Mouse (Mus musculus) thymus, postnatal 4 days (tissue): ENCODE results near the gene Cfap221.

Experiments used
- DNase-seq: peaks from one replicate; pipeline ENCODE4 v3.0.0; 2021

The Cfap221 gene

DNA sequence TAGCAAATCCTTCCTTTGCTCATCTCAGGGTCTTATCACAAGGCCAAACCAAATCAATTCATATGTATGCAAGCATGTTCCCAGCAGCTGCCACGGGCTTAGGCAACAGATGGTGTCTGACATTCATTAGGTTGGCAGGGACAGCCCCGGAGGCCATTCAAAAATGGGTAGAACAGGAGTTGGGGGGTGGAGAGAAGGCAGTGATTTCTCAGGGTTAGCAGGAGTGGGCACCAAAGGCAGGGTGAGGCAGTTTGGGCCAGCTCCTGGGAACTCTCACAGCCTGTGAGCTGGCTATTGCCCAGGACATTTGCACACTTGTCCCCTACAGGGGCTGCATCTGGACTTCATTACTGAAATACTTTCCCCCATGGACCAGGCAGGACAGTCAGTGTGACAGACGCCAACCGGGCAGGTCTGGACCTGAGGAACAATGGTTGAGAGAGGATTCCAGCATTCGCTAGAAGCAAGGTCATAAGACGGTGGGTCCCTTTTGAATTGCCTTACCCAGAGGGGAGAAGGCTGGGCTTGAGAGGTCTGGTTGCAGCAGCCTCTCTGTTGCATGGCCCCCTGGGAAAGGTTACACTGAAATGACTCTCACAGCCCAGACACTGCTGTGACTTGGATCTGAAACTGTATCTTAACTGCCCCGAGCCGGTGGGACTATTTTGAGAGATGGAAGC is 94.3 kb downstream of the Cfap221 start:
- DNase-seq = no peak

DNA sequence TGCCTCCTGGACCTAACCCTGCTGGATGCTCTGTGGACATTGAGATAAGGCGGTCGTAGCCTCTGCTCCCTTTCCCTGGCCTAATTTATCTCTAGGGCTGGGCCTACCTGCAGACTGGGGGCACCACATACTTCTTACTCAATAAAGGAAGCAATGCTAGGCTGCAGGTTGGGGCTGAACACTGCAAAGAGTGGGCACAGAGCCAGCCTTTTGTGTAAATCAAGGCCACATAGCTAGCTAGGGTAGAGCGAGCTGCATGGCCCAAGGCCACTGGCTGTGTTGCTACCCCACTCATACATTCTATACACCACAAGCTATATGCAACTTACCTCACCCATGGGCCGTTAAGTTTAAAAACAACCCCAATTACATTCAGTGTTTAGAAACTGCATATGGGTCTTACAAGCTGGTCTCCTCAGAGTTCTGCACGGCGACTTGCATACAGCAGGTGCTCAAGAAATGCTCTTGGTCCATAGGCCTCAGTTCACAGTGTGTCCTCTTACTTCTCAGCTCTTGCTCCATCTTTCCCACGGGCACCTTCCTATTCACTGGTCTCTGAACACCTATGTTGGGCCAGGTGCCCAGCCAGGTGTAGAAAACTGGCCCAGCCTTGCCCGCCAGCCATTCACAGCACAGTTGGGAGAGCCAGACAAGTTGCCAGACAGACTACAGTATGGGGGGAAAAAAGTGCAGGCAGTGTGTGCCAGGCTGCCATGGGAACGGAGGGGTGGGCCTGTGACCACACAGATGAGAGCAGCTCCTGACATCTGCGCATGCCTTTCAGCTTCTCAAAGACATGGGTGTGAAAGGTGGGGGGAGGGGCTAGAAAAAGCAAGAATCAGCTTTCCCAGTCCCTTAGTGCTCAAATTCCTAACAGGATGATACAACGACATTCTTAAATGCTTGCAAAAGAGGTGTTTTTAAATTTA is 97.6 kb downstream of the Cfap221 start:
- DNase-seq = no peak

DNA sequence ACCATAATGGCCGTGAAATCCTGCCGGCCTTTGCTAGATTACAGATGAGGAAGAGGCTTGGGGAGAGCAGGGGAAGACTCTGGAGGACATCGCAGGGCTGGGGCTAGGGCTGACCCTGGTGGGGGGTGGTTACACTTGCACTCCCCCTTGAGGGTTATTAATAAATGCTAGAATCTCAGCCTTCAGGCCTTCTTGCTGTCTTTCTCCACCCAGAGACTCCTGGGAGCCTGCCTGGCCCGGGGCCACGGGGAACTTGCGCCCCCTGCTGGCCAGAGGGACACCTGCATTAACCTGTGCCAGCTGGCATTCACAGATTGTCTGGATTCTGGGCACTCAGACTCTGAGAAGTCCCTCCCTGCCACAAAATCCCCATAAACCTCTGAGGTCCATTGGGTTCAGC is 102.1 kb downstream of the Cfap221 start:
- peak; percentile 82 for DNase-seq

DNA sequence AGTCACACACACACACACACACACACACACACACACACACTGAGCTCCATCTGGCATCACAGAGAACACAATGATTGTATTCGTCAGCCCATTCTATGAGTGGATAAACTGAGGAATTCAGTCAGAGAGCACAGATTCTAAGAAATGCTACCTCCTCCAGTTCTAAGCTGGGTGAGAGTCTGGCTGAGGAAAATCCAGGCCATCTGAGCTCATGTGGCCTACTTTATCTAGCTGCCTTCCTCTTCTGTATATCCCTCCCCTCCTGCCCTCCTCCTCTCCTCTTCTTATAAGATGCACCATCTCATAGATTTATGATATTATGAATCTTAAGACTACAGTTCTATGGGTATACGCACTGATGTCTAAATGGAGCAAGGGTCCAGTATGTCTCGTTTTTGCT is 103.4 kb downstream of the Cfap221 start:
- no peak for DNase-seq

DNA sequence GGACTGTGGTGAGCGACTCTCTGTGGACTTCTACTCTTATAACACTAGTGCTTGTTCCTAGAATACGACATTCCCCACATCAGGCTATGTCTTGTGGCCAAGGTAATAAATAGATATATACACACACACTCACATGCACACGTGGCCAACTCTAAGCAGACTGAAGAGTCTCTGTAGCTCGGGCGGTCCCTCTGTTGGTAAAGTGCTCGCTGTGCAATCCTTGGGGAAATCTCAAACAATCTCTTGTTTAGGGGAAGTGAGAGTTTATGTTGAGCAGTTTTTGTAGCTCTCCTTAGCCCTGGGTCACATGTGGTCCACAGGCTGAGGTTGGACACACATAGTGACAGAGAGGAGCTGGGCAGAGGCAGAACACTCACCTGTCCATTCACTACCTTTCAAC is 104.1 kb downstream of the Cfap221 start:
- DNase-seq = no peak

GRCm38 (mm10) chr1:119891865-119892264 is 105.2 kb downstream of the Cfap221 start:
- DNase-seq = no peak

DNA sequence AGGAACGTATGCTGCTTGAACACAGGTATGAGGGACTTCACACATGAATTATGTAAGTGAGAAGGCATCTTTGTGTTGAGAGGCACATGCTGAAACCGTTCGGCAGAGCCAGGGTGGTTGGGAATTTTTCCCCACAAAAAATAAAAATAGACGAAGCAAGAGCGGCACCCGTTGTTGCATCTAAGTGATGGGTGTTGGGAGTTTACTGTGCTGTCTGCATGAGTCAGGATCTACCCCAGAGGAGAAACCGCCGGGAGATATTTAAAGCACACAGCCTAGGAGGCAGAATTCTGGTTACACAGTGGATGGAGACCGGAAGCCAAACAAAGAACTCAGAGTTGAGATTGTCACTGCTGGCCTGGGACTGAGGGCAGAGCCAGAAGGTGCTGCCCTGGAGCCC is 105.9 kb downstream of the Cfap221 start:
- no peak for DNase-seq

DNA sequence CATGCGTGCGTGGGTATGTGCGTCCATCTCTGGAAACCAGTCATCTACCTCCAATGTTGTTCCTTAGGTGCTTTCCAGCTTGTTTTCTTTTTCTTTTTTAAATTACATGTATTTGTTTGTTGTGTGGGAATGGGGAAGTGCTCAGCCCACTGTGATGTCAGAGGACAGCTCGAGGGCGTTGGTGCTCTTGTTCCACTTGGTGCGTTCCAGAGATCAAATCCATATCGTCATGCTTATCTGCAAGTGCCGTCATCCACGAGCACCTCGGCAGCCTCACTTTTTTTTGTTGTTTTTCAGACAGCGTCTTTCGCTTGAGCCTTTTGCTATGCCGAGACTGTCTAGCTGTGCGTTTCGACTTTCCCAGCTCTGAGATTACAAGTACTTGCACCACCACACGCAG is 107.7 kb downstream of the Cfap221 start:
- DNase-seq = no peak

DNA sequence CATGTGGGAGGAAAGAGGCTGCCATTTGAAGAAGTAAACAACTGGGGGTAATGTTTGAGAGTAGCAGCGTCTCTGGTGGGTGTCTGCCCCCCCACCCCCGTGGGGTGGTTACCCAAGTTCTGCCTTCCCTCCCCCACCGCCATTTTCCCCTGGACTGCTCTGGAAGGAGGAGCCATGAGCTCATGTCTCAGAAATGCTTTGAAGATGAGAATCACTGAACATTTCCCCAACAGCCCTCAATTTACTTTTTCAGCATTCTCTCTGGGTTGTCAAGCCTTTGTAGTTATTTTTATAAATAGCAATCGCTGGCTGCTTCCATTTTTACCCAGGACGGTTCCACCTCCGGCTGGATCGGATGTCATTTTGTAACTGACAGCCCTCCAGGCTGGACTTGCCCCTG is 110.7 kb downstream of the Cfap221 start:
- no peak for DNase-seq

DNA sequence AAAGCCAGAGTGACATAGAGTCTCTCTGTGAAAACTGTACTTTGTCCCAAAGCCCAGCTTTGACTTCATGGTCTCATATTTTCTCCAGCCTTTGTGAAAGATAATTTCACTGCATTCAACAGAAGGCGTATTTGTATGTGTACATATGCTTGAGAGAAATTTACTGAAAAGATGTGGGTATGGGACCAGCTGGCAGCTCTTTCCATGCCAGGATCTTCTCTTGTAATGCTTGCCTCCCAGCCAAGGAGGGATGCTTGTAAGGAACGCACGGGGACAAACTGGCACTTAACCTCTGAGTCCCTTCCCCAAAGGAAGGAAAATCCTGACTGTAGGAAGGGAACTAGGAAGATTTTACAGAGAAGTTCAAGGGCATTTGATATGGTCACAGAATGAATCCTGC is 112.8 kb downstream of the Cfap221 start:
- no peak for DNase-seq

DNA sequence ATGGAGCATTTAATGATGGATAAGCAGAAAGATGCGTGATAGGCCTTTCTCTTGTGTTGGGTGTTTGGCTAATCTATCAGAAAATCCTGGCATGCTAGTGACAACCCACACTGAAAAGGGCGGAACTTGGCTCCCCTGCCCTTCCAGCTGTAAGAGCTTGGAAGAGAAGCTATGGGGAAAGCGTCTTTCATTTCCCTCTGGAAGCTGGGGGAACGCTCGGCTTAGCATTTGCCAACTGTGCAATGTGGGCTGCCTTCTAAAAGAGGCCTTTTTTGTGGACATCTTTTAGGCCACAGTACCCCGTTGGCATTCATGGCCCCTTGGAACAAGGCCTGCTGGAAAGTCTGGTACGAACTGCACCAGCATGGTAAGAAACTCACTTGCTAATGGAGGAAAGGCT is 118.1 kb downstream of the Cfap221 start:
- no peak for DNase-seq

GRCm38 (mm10) chr1:119877469-119877868 is 119.6 kb downstream of the Cfap221 start:
- no peak for DNase-seq
